Mouse (Mus musculus) heart, postnatal 25 days (tissue): ENCODE measurements around the gene Knl1. TPM values are rescaled to one million over a fixed set of nuclear protein-coding genes. Genes with fewer than 3 reads are reported as not detected.

Experiments
- DNase-seq: peaks from one replicate; pipeline ENCODE4 v3.0.0; 2022; ENCODE audit warnings: low spot score
- intact Hi-C: fragments of 180-260 bp; cut with DNase I; formaldehyde crosslinking; loops from one replicate; pipeline ENCODE4 v1.15.1; 2025
- total RNA-seq, 2 experiments: library from RNA; stranded (reverse); gene quantifications; 2 replicates each; pipeline ENCODE4 v1.2.3; 2021

The Knl1 gene
- total RNA-seq, 2 experiments from 2014 or later, result 0.34 to 0.75 TPM

DNA sequence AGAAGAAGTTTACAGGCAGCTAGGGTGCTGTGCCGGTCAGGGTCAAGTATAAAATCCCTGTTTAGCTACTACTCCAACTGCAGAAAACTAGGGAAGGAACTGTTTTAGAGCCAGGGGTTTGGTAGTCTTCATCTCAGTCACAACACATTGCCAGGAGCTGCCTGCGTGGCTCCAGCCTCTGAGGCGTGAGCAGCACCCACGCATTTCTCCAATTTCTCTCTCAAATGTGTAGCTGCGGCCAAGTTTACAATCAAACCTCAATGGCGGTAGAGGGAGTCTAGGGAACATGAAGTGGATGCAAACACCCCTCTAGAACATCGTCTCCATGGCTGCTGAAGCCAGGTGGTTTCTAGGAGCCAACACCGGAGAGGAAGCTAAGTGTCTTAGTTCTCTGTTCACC lies 100.9 kb downstream of the Knl1 start:
- DNase-seq, result no peak

DNA sequence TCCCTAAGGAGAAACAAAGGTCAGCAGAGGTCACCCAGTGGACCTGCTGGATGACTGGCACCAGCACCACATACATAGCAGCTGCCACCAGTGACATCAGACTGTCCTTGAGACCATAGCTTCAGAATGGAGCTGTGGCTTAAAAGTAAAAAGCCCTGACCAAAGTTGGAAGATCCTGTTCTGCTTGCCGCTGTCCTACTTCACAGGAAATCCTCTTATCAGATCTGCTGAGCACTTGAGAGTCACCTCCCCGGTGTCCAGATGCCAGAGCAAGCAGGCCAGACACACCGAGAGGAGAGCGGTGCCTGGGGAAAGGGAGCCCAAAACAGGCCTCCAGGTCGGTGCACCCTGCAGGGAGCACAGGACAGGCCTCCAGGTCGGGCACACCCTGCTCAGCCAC lies 105.3 kb downstream of the Knl1 start:
- intact Hi-C loops, result loop anchor here (5.0 kb wide), 1 partner anchor 135 kb away; the partner anchor contains the start of gene Vps18
- DNase-seq, result no peak

More for the DNA sequence above, 100.9 kb downstream of the Knl1 start:
- intact Hi-C loops, result no loop called here

DNA sequence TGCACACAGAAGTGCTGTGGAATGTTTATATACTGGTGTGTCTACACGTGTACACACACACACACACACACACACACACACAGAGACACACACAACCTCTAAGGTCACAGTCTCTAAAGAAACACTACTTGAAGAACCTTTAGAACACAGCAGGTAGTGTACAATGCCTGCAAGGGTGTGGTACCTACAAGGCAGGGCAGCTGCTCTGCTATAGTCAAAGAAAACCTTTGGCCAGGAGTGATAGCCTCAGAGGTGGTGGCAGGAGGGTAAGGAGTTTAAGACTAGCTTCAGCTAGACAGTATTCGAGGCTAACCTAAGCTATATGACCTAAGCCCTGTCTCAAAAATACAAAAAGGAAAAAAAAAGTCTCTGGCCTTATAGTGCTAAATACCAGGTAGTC lies 107.8 kb downstream of the Knl1 start:
- intact Hi-C loops, result loop anchor here (5.0 kb wide), 2 partner anchors 42 to 133 kb away; partner anchors contain the start of genes Rad51 and Vps18
- no peak for DNase-seq

Other genes starting within 250 kb of the Knl1 start
- 1 to 10 TPM; 1.4 to 1.6 TPM for gene Knstrn, start 233.1 kb upstream of the Knl1 start, total RNA-seq
- 100 to 1,000 TPM; 297 to 304 TPM for gene Ivd, start 185.2 kb upstream of the Knl1 start, total RNA-seq
- gene Bahd1, start 146.7 kb upstream of the Knl1 start, total RNA-seq, result 10 to 100 TPM; 14.7 to 18.2 TPM
- 1 to 10 TPM; 9.3 to 9.8 TPM for gene Chst14, start 120.6 kb upstream of the Knl1 start, total RNA-seq
- gene Ccdc32, start 17.7 kb upstream of the Knl1 start, total RNA-seq, result 10 to 100 TPM; 10.0 to 13.0 TPM
- gene Rpusd2, start 12.3 kb upstream of the Knl1 start, total RNA-seq, result 1 to 10 TPM; 4.2 to 4.8 TPM
- gene Rad51, start 65.7 kb downstream of the Knl1 start, total RNA-seq, result 1 to 10 TPM; 1.0 to 1.3 TPM
- 10 to 100 TPM; 18.7 to 20.2 TPM for gene Rmdn3, start 109.9 kb downstream of the Knl1 start, total RNA-seq
- gene Gchfr, start 120.7 kb downstream of the Knl1 start, total RNA-seq, result 1 to 10 TPM; 4.4 to 6.0 TPM
- gene Gm14137, start 127.4 kb downstream of the Knl1 start, total RNA-seq, result under 1 TPM in 1 of 2 experiments, not detected in 1; 0.08 TPM
- gene Zfyve19, start 161.5 kb downstream of the Knl1 start, total RNA-seq, result 10 to 100 TPM; 11.8 to 13.8 TPM
- gene Dnajc17, start 161.7 kb downstream of the Knl1 start, total RNA-seq, result 1 to 10 TPM; 8.2 to 8.3 TPM
- not detected for gene Ppp1r14d, start 182.8 kb downstream of the Knl1 start, total RNA-seq
- not detected for gene Spint1, start 190.2 kb downstream of the Knl1 start, total RNA-seq
- not detected for gene Rhov, start 224.2 kb downstream of the Knl1 start, total RNA-seq
- 10 to 100 TPM; 11.9 to 13.0 TPM for gene Vps18, start 241.6 kb downstream of the Knl1 start, total RNA-seq